Mouse (Mus musculus) neural tube, embryonic 13.5 days (tissue): ENCODE data around the gene Cltb. TPM values are rescaled to one million over a fixed set of nuclear protein-coding genes. Genes with fewer than 3 reads are reported as not detected.

Experiments
- ATAC-seq: fragments of 200-750 bp; cut with Nextera tagmentation; 2 replicates; pipeline ENCODE4 v1.8.0; 2017; ENCODE audit warnings: low read depth, mild to moderate bottlenecking, moderate TSS enrichment, moderate library complexity
- H3K27ac ChIP-seq: fragments of 300-500 bp; sonication (generic); replicated peaks from 2 replicates; pipeline ENCODE4 v1.5.1; 2015; ENCODE audit warnings: moderate library complexity, mild to moderate bottlenecking, inconsistent platforms
- H3K27me3 ChIP-seq: fragments of 300-500 bp; sonication (generic); 2 replicates; pipeline ENCODE4 v1.6.1; 2015; ENCODE audit warnings: mild to moderate bottlenecking, inconsistent platforms
- H3K36me3 ChIP-seq: fragments of 300-500 bp; sonication (generic); 2 replicates; pipeline ENCODE4 v1.6.1; 2015; ENCODE audit warnings: mild to moderate bottlenecking, inconsistent platforms
- H3K4me1 ChIP-seq: fragments of 300-500 bp; sonication (generic); replicated peaks from 2 replicates; pipeline ENCODE4 v1.6.1; 2015; ENCODE audit warnings: inconsistent platforms
- H3K4me2 ChIP-seq: fragments of 300-500 bp; sonication (generic); 2 replicates; pipeline ENCODE4 v1.6.1; 2015; ENCODE audit warnings: inconsistent platforms, mild to moderate bottlenecking, moderate library complexity
- H3K4me3 ChIP-seq: fragments of 300-500 bp; sonication (generic); 2 replicates; pipeline ENCODE4 v1.5.1; 2015; ENCODE audit warnings: mild to moderate bottlenecking, inconsistent platforms
- H3K9ac ChIP-seq: fragments of 300-500 bp; sonication (generic); 2 replicates; pipeline ENCODE4 v1.6.1; 2015; ENCODE audit warnings: moderate library complexity, mild to moderate bottlenecking, inconsistent platforms
- H3K9me3 ChIP-seq: fragments of 300-500 bp; sonication (generic); 2 replicates; pipeline ENCODE4 v1.6.1; 2016; ENCODE audit warnings: inconsistent platforms
- WGBS: fragments of 180-500 bp; shearing (Covaris S2); methylation state at CpG from one replicate; pipeline ENCODE4 v1.1.7; 2015; 5-methylcytosine and 5-hydroxymethylcytosine counted together
- polyA plus RNA-seq: library from polyadenylated mRNA; unstranded; fragments of >200 nt; fragmentation: Nextera tagmentation; extraction: Ambion mirVana; gene quantifications from 2 replicates; pipeline ENCODE4 v1.2.1, GENCODE M21; 2015

Cltb gene
- polyA plus RNA-seq, 1 experiment from 2014 or later, result 142 TPM

- Histone ChIP-seq H3K4me1 (peaks cover 38% of the 10 kb centered on the region), H3K4me2 (peak overlapping the region; percentile 67), H3K4me3 (peak overlapping the region; percentile 62), H3K27me3 (no peaks in the 10 kb centered on the region), H3K9ac (peak overlapping the region; percentile 83), H3K36me3 (peaks cover 9% of the 10 kb centered on the region), H3K9me3 (no peaks in the 10 kb centered on the region), H3K27ac (peak overlapping the region; percentile 74)
- peak; percentile 42 for ATAC-seq
- WGBS, result 10% methylated on average over 13 of the region's 13 CpGs
Measured at GRCm38 (mm10) chr13:54610613-54610971, 552 bp downstream of the Cltb start.

- H3K27me3 ChIP-seq, result no peaks in the 10 kb centered on the region
- peak overlapping the region; percentile 35; the same call in 1 of the 2 replicates for H3K27ac ChIP-seq
- H3K9ac ChIP-seq, result peak overlapping the region; percentile 62
- peak overlapping the region; percentile 67 for H3K4me2 ChIP-seq
- WGBS, result 17% methylated on average over 1 of the region's 1 CpGs
- ATAC-seq, result no peak
- no peaks in the 10 kb centered on the region for H3K9me3 ChIP-seq
- H3K4me3 ChIP-seq, result peak overlapping the region; percentile 22
- H3K4me1 ChIP-seq, result peaks cover 38% of the 10 kb centered on the region
- H3K36me3 ChIP-seq, result peaks cover 17% of the 10 kb centered on the region
Measured at GRCm38 (mm10) chr13:54609301-54609700, 1.8 kb downstream of the Cltb start.

GRCm38 (mm10) chr13:54608666-54609065 is 2.5 kb downstream of the Cltb start:
- H3K27ac ChIP-seq, result peak overlapping the region; percentile 35
- H3K4me2 ChIP-seq, result peak overlapping the region; percentile 67
- no peaks in the 10 kb centered on the region for H3K9me3 ChIP-seq
- peaks cover 20% of the 10 kb centered on the region for H3K36me3 ChIP-seq
- peak overlapping the region; percentile 22 for H3K4me3 ChIP-seq
- peaks cover 38% of the 10 kb centered on the region for H3K4me1 ChIP-seq
- peak overlapping the region; percentile 62 for H3K9ac ChIP-seq
- 5% methylated on average over 8 of the region's 8 CpGs for WGBS
- H3K27me3 ChIP-seq, result no peaks in the 10 kb centered on the region
- no peak for ATAC-seq

- Histone ChIP-seq H3K27ac (no peak overlapping the region), H3K27me3 (no peaks in the 10 kb centered on the region), H3K36me3 (peaks cover 20% of the 10 kb centered on the region), H3K4me1 (peaks cover 43% of the 10 kb centered on the region), H3K4me2 (peak overlapping the region; percentile 67; the same call in 1 of the 2 replicates), H3K9me3 (no peaks in the 10 kb centered on the region), H3K9ac (peak overlapping the region; percentile 62; the same call in 1 of the 2 replicates), H3K4me3 (no peak overlapping the region)
- ATAC-seq, result no peak
- WGBS, result 75% methylated on average over 3 of the region's 3 CpGs
Measured at GRCm38 (mm10) chr13:54608002-54608401, 3.1 kb downstream of the Cltb start.

GRCm38 (mm10) chr13:54607204-54607603 is 3.9 kb downstream of the Cltb start:
- no peak overlapping the region for H3K4me3 ChIP-seq
- no peak for ATAC-seq

GRCm38 (mm10) chr13:54605426-54605825 is 5.7 kb downstream of the Cltb start:
- ATAC-seq, result no peak
- WGBS, result 84% methylated on average over 5 of the region's 5 CpGs
- H3K4me3 ChIP-seq, result no peak overlapping the region
- no peak overlapping the region for H3K4me2 ChIP-seq
- H3K9ac ChIP-seq, result no peak overlapping the region
- H3K36me3 ChIP-seq, result peaks cover 23% of the 10 kb centered on the region
- H3K27me3 ChIP-seq, result no peaks in the 10 kb centered on the region
- peaks cover 31% of the 10 kb centered on the region for H3K4me1 ChIP-seq
- H3K9me3 ChIP-seq, result no peaks in the 10 kb centered on the region
- no peak overlapping the region for H3K27ac ChIP-seq

More at GRCm38 (mm10) chr13:54607204-54607603, 3.9 kb downstream of the Cltb start:
- Histone ChIP-seq H3K36me3 (peaks cover 20% of the 10 kb centered on the region), H3K9me3 (no peaks in the 10 kb centered on the region), H3K9ac (no peak overlapping the region), H3K4me1 (peaks cover 43% of the 10 kb centered on the region), H3K4me2 (no peak overlapping the region), H3K27ac (no peak overlapping the region), H3K27me3 (no peaks in the 10 kb centered on the region)
- WGBS, result 71% methylated on average over 5 of the region's 5 CpGs

- 66% methylated on average over 4 of the region's 4 CpGs for WGBS
Measured at GRCm38 (mm10) chr13:54604221-54604620, 6.9 kb downstream of the Cltb start.

GRCm38 (mm10) chr13:54603501-54603900 is 7.6 kb downstream of the Cltb start:
- no peak for ATAC-seq
- H3K4me3 ChIP-seq, result no peak overlapping the region
- peaks cover 40% of the 10 kb centered on the region for H3K36me3 ChIP-seq
- H3K9me3 ChIP-seq, result no peaks in the 10 kb centered on the region
- no peak overlapping the region for H3K9ac ChIP-seq
- H3K4me1 ChIP-seq, result peaks cover 11% of the 10 kb centered on the region
- no peak overlapping the region for H3K4me2 ChIP-seq
- no peak overlapping the region for H3K27ac ChIP-seq
- H3K27me3 ChIP-seq, result no peaks in the 10 kb centered on the region

More at GRCm38 (mm10) chr13:54604221-54604620, 6.9 kb downstream of the Cltb start:
- Histone ChIP-seq H3K4me1 (peaks cover 19% of the 10 kb centered on the region), H3K4me3 (no peak overlapping the region), H3K27me3 (no peaks in the 10 kb centered on the region), H3K9ac (0 out of 2 replicates have a peak overlapping the region, but pooled peaks have one; percentile 13), H3K27ac (no peak overlapping the region), H3K4me2 (no peak overlapping the region), H3K9me3 (no peaks in the 10 kb centered on the region), H3K36me3 (peaks cover 33% of the 10 kb centered on the region)
- ATAC-seq, result no peak

- 23% methylated on average over 3 of the region's 3 CpGs for WGBS
- Histone ChIP-seq H3K27me3 (no peaks in the 10 kb centered on the region), H3K9ac (no peak overlapping the region), H3K4me2 (no peak overlapping the region), H3K4me1 (0 out of 2 replicates have a peak, but pooled peaks cover 6% of the 10 kb centered on the region), H3K27ac (no peak overlapping the region), H3K36me3 (peaks cover 49% of the 10 kb centered on the region), H3K4me3 (no peak overlapping the region), H3K9me3 (no peaks in the 10 kb centered on the region)
- ATAC-seq, result no peak
Measured at GRCm38 (mm10) chr13:54602639-54603111, 8.5 kb downstream of the Cltb start.

GRCm38 (mm10) chr13:54598622-54599143 is 12.5 kb downstream of the Cltb start:
- Histone ChIP-seq H3K9ac (no peak overlapping the region), H3K9me3 (no peaks in the 10 kb centered on the region), H3K4me3 (no peak overlapping the region), H3K4me1 (peaks cover 12% of the 10 kb centered on the region; the same call in 1 of the 2 replicates), H3K27ac (no peak overlapping the region), H3K36me3 (peaks cover 68% of the 10 kb centered on the region), H3K4me2 (no peak overlapping the region), H3K27me3 (no peaks in the 10 kb centered on the region)
- no peak for ATAC-seq
- WGBS, result 90% methylated on average over 12 of the region's 12 CpGs

- peaks cover 21% of the 10 kb centered on the region for H3K4me1 ChIP-seq
- 73% methylated on average over 5 of the region's 5 CpGs for WGBS
- peaks cover 79% of the 10 kb centered on the region for H3K36me3 ChIP-seq
- H3K9me3 ChIP-seq, result no peaks in the 10 kb centered on the region
- H3K27ac ChIP-seq, result no peak overlapping the region
- no peak for ATAC-seq
- H3K27me3 ChIP-seq, result no peaks in the 10 kb centered on the region
- H3K4me3 ChIP-seq, result no peak overlapping the region
- no peak overlapping the region for H3K9ac ChIP-seq
- H3K4me2 ChIP-seq, result no peak overlapping the region
Measured at GRCm38 (mm10) chr13:54596870-54597269, 14.3 kb downstream of the Cltb start.

GRCm38 (mm10) chr13:54596107-54596690 is 14.9 kb downstream of the Cltb start:
- Histone ChIP-seq H3K27me3 (no peaks in the 10 kb centered on the region), H3K4me2 (no peak overlapping the region), H3K4me1 (peaks cover 27% of the 10 kb centered on the region), H3K9me3 (no peaks in the 10 kb centered on the region), H3K4me3 (no peak overlapping the region), H3K36me3 (peaks cover 77% of the 10 kb centered on the region), H3K27ac (no peak overlapping the region), H3K9ac (no peak overlapping the region)
- no peak for ATAC-seq
- 84% methylated on average over 8 of the region's 8 CpGs for WGBS
